Comparison of ENCODE assay signal across 8 mouse cellular contexts in the genomic region with DNA sequence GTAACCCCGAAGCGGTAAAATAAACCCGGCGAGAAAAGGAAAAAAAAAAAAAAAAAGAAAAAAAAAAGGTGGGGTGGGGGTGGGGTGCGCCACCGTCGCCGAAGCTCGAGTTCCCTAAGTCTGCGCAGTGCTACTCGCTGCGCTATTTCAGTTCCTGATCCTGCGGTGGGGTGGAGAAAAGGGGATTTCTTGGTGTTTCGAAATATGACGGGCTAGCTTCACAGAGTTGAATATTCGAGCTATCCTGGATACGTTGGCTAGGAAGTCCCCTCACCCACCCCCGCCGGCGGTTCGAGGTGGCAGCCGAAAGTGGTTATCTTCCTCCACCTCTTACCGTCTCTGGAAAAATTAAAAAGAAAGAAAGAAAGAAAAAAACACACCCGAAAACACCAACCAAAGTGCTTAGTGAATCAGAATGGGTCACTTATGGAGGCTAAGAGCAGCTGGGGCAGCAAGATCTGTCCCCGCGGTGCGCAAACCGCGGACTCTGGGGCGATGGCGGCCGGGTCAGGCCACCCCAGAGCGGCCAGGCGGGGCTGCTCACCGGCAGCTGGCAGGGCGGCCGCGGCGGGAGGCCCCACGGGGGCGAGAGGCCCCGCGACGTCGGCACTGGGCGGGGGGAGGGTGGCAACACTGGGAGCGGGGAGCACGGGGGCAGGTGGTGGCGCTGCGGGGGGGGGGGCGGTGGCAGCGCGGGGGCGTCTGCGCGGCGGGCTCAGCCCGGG. TPM values are rescaled to one million over a fixed set of nuclear protein-coding genes. Genes with fewer than 3 reads are reported as not detected.
DNase-seq lines count a peak whose midpoint lies in the region; ATAC-seq and TF ChIP-seq lines count a peak whose summit lies in the region.

No protein-coding gene starts in this region.

- H3K9ac ChIP-seq in ES-Bruce4 (ENCODE audit: low read depth, poor library complexity, severe bottlenecking), result peak overlapping the region; percentile 98
- peak overlapping the region; percentile 86 for H3K9ac ChIP-seq in forebrain, postnatal 0 days
- peak overlapping the region; percentile 55 for H3K9ac ChIP-seq in lung, embryonic 15.5 days

- TF ChIP-seq EP300 in ES-Bruce4 (IDR thresholded peaks at IDR 0.05; ENCODE audit: insufficient read depth, low read depth, low read length), result no peak

- no peak for TF ChIP-seq POLR2A in ES-Bruce4 (IDR thresholded peaks at IDR 0.05; ENCODE audit: insufficient read depth, low read length)
- no peak for TF ChIP-seq POLR2A in olfactory bulb, adult 2 months (IDR thresholded peaks at IDR 0.05; ENCODE audit: insufficient read depth, low read depth, low read length)

- peak; percentile 58 for DNase-seq in c-Kit-positive CD71-positive TER-119-positive erythroid progenitor cells, embryonic 14.5 days (ENCODE audit: low spot score)
- DNase-seq in forebrain, postnatal 0 days, result peak; percentile 82
- peak; percentile 77 for DNase-seq in heart, postnatal 4 days
- DNase-seq in layer of hippocampus, adult 9-10 months (ENCODE audit: low spot score), result peak; percentile 65
- peak; percentile 61 to 67 for DNase-seq in thymus, adult 18-20 months

- peak; percentile 63 for ATAC-seq in forebrain, postnatal 0 days
- peak; percentile 55 for ATAC-seq in lung, embryonic 15.5 days (ENCODE audit: borderline replicate concordance, extremely low read depth, low FRiP score, low TSS enrichment)

- no peaks in the 10 kb centered on the region for H3K9me3 ChIP-seq in ES-Bruce4 (replicated peaks; ENCODE audit: control insufficient read depth, insufficient read depth, low read length, poor library complexity, severe bottlenecking)
- no peaks in the 10 kb centered on the region for H3K9me3 ChIP-seq in forebrain, postnatal 0 days (ENCODE audit: low read length)
- H3K9me3 ChIP-seq in lung, embryonic 15.5 days, result no peaks in the 10 kb centered on the region

- H3K4me2 ChIP-seq in forebrain, postnatal 0 days (ENCODE audit: low read depth), result peak overlapping the region; percentile 92
- H3K4me2 ChIP-seq in lung, embryonic 15.5 days, result peak overlapping the region; percentile 79

- WGBS in forebrain, postnatal 0 days, result 1% methylated on average over 46 of the region's 58 CpGs
- under 1% methylated on average over 47 of the region's 58 CpGs for WGBS in lung, embryonic 15.5 days
- under 1% methylated on average over 57 of the region's 58 CpGs for WGBS in olfactory bulb, adult 2 months

- H3K4me3 ChIP-seq in ES-Bruce4 (ENCODE audit: low read depth, low read length), result peak overlapping the region; percentile 57
- H3K4me3 ChIP-seq in forebrain, postnatal 0 days (ENCODE audit: low read depth, low read length), result peak overlapping the region; percentile 74
- H3K4me3 ChIP-seq in lung, embryonic 15.5 days, result peak overlapping the region; percentile 98
- H3K4me3 ChIP-seq in olfactory bulb, adult 2 months (ENCODE audit: insufficient read depth, low read depth, low read length), result peak overlapping the region; percentile 71

- H3K27me3 ChIP-seq in ES-Bruce4 (ENCODE audit: control insufficient read depth, insufficient read depth, low read length, poor library complexity, severe bottlenecking), result no peaks in the 10 kb centered on the region
- no peaks in the 10 kb centered on the region for H3K27me3 ChIP-seq in forebrain, postnatal 0 days (ENCODE audit: insufficient read depth, low read length)
- H3K27me3 ChIP-seq in lung, embryonic 15.5 days, result no peaks in the 10 kb centered on the region

- peaks cover 14% of the 10 kb centered on the region for H3K36me3 ChIP-seq in ES-Bruce4 (ENCODE audit: control insufficient read depth, insufficient read depth, low read length, poor library complexity, severe bottlenecking)
- H3K36me3 ChIP-seq in forebrain, postnatal 0 days (ENCODE audit: insufficient read depth), result peaks cover 4% of the 10 kb centered on the region; the same call in 1 of the 2 replicates
- H3K36me3 ChIP-seq in lung, embryonic 15.5 days, result no peaks in the 10 kb centered on the region

- TF ChIP-seq CTCF in ES-Bruce4 (IDR thresholded peaks at IDR 0.05; ENCODE audit: low read depth, low read length), result no peak
- no peak for TF ChIP-seq CTCF in forebrain, postnatal 0 days (IDR thresholded peaks at IDR 0.05; ENCODE audit: low read depth)
- no peak for TF ChIP-seq CTCF in olfactory bulb, adult 2 months (IDR thresholded peaks at IDR 0.05; ENCODE audit: insufficient read depth, low read depth, low read length)

- H3K27ac ChIP-seq in ES-Bruce4 (ENCODE audit: insufficient read depth, low read length), result peak overlapping the region; percentile 80
- peak overlapping the region; percentile 99 for H3K27ac ChIP-seq in forebrain, postnatal 0 days (ENCODE audit: low read depth, low read length)
- peak overlapping the region; percentile 99 for H3K27ac ChIP-seq in lung, embryonic 15.5 days
- peak overlapping the region; percentile 98 for H3K27ac ChIP-seq in olfactory bulb, adult 2 months (ENCODE audit: insufficient read depth, low read depth, low read length)

- H3K4me1 ChIP-seq in ES-Bruce4 (ENCODE audit: control insufficient read depth, insufficient read depth, low read length), result peaks cover 7% of the 10 kb centered on the region
- H3K4me1 ChIP-seq in forebrain, postnatal 0 days (ENCODE audit: insufficient read depth), result peaks cover 14% of the 10 kb centered on the region; the same call in 1 of the 2 replicates
- peaks cover 31% of the 10 kb centered on the region for H3K4me1 ChIP-seq in lung, embryonic 15.5 days
- H3K4me1 ChIP-seq in olfactory bulb, adult 2 months (ENCODE audit: control insufficient read depth, insufficient read depth, low read length), result peaks cover 14% of the 10 kb centered on the region

RNA-seq across cellular contexts. Expression of gene Skil, which starts 1.1 kb away (rescaled TPM):
- 64.4 and 69.6 TPM in 2 replicates for polyA plus RNA-seq in ES-Bruce4 (2011; ENCODE audit: insufficient read depth, insufficient read length, low read depth, missing spikeins)
- 46.2 and 51.3 TPM in 2 replicates for total RNA-seq in forebrain, postnatal 0 days (2014; rRNA removed)
- 17.2 and 22.7 TPM in 2 replicates for polyA plus RNA-seq in forebrain, postnatal 0 days (2015; fragmentation: Nextera tagmentation; extraction: Ambion mirVana)
- 10 to 100 TPM; 26.7 to 27.1 TPM for total RNA-seq in heart, postnatal 4 days (2021)
- polyA plus RNA-seq in lung, embryonic 15.5 days (2015; fragmentation: Nextera tagmentation; extraction: Ambion mirVana), result 20.6 and 22.0 TPM in 2 replicates
- not detected in 2 replicates for polyA plus RNA-seq in olfactory bulb, adult 2 months (2012; ENCODE audit: insufficient read depth, insufficient read length, low replicate concordance, missing spikeins)

RNA-seq across cellular contexts. Expression of gene Cldn11, which starts 55.9 kb away (rescaled TPM):
- polyA plus RNA-seq in ES-Bruce4 (2011; ENCODE audit: insufficient read depth, insufficient read length, low read depth, missing spikeins), result 0.59 and 0.85 TPM in 2 replicates
- total RNA-seq in forebrain, postnatal 0 days (2014; rRNA removed), result 29.0 and 51.6 TPM in 2 replicates
- 44.2 and 60.9 TPM in 2 replicates for polyA plus RNA-seq in forebrain, postnatal 0 days (2015; fragmentation: Nextera tagmentation; extraction: Ambion mirVana)
- 1 to 10 TPM; 3.2 to 3.7 TPM for total RNA-seq in heart, postnatal 4 days (2021)
- polyA plus RNA-seq in lung, embryonic 15.5 days (2015; fragmentation: Nextera tagmentation; extraction: Ambion mirVana), result 5.6 and 7.7 TPM in 2 replicates
- polyA plus RNA-seq in olfactory bulb, adult 2 months (2012; ENCODE audit: insufficient read depth, insufficient read length, low replicate concordance, missing spikeins), result not detected in 2 replicates

Comparison
In these comparisons a context has a peak if more than half of its experiments do, and no peak if none do; other contexts are left out.
1. Peak in every context shown above with its lines: DNase-seq, ATAC-seq, H3K4me3 ChIP-seq and H3K27ac ChIP-seq.
2. RNA of gene Skil, which starts 1.1 kb away (polyA plus RNA-seq): 64.4 to 69.6 TPM in ES-Bruce4, 17.2 to 22.7 TPM in forebrain, postnatal 0 days and 20.6 to 22.0 TPM in lung, embryonic 15.5 days; not detected in olfactory bulb, adult 2 months; every median in the first group is over 10 times any median in the second.